9 mouse cellular contexts compared by ENCODE assay signal in the genomic region with DNA sequence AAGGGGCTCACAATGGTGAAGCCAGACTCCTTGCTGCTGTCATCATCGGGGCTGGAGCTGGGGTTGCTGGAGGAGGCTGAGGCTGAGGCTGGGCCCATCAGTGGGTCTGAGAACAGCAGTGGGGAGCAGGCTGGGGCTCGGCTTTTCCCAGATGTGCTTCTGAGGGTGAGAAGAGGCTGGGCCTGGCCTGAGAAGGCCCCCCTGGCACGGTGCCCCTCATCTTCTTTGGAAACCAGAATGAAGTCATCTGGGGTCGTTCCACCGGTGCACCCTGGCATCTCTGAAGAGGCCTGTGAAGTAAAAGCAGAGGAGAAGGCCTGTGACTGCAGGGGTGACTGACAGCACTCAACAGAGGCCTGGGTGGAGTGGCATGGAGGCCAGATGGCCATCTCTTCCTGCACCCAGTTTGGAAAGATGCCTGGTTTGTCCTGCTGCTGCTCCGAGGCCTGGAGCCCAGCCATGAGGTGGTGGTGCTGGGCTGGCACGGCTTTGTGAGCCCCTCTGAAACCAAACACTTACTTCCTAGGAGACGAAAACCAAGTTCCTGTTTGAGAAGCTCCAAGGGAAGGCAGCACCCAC.
DNase-seq lines count a peak whose midpoint lies in the region; ATAC-seq lines count a peak whose summit lies in the region.
"Had no signal": no experiment of that assay in that cellular context is flagged by ENCODE, and none has a peak within 500 bp of the region (broad histone marks: within the 10 kb centered on the region; RNA-seq: fewer than 3 reads in every experiment).

No protein-coding gene starts in this region.

- DNase-seq in midbrain, embryonic 10.5 days (ENCODE audit: low spot score) = no peak
- DNase-seq in midbrain, embryonic 11.5 days (ENCODE audit: low spot score, missing footprints) = no peak
- DNase-seq in embryonic facial prominence, embryonic 14.5 days (ENCODE audit: low spot score) = peak; percentile 3
- DNase-seq in heart, postnatal 14 days = peak; percentile 48 to 52
- DNase-seq in spleen, adult 18-20 months = no peak
- no peak for DNase-seq in gastrocnemius, postnatal 4 days (ENCODE audit: low spot score in 2 of 2)
- DNase-seq: gastrocnemius, postnatal 36 days had no signal

- no peak for ATAC-seq in midbrain, embryonic 11.5 days (ENCODE audit: low FRiP score)
- 0 out of 2 replicates have a peak, but pooled peaks have one; percentile 16 for ATAC-seq in embryonic facial prominence, embryonic 14.5 days (ENCODE audit: low read depth)
- peak; percentile 49 for ATAC-seq in midbrain, embryonic 16.5 days

- H3K27ac ChIP-seq in midbrain, embryonic 10.5 days (replicated peaks) = peak overlapping the region; percentile 39; the same call in 1 of the 2 replicates
- H3K27ac ChIP-seq in midbrain, embryonic 11.5 days (ENCODE audit: low read depth, low read length) = no peak overlapping the region
- no peak overlapping the region for H3K27ac ChIP-seq in embryonic facial prominence, embryonic 14.5 days (replicated peaks; ENCODE audit: low read depth, low read length)
- H3K27ac ChIP-seq in midbrain, embryonic 16.5 days (ENCODE audit: low read length) = no peak overlapping the region

- H3K36me3 ChIP-seq in midbrain, embryonic 10.5 days = no peaks in the 10 kb centered on the region
- H3K36me3 ChIP-seq in midbrain, embryonic 11.5 days (ENCODE audit: control insufficient read depth, insufficient read depth, low read length) = no peaks in the 10 kb centered on the region
- H3K36me3 ChIP-seq in embryonic facial prominence, embryonic 14.5 days (ENCODE audit: control insufficient read depth, insufficient read depth, low read length) = no peaks in the 10 kb centered on the region
- no peaks in the 10 kb centered on the region for H3K36me3 ChIP-seq in midbrain, embryonic 16.5 days (ENCODE audit: control insufficient read depth, insufficient read depth, low read length)

- H3K27me3 ChIP-seq in midbrain, embryonic 10.5 days (ENCODE audit: low read depth, poor library complexity, severe bottlenecking) = no peaks in the 10 kb centered on the region
- no peaks in the 10 kb centered on the region for H3K27me3 ChIP-seq in midbrain, embryonic 11.5 days (ENCODE audit: control insufficient read depth, insufficient read depth, low read length)
- no peaks in the 10 kb centered on the region for H3K27me3 ChIP-seq in embryonic facial prominence, embryonic 14.5 days (replicated peaks; ENCODE audit: control insufficient read depth, insufficient read depth, low read length)
- no peaks in the 10 kb centered on the region for H3K27me3 ChIP-seq in midbrain, embryonic 16.5 days (ENCODE audit: control insufficient read depth, insufficient read depth, low read depth, low read length)
- H3K27me3 ChIP-seq: megakaryocyte, embryonic 14.5 days had no signal

- H3K9me3 ChIP-seq in midbrain, embryonic 10.5 days (replicated peaks) = no peaks in the 10 kb centered on the region
- no peaks in the 10 kb centered on the region for H3K9me3 ChIP-seq in midbrain, embryonic 11.5 days (ENCODE audit: control insufficient read depth, low read length)
- no peaks in the 10 kb centered on the region for H3K9me3 ChIP-seq in embryonic facial prominence, embryonic 14.5 days (ENCODE audit: control insufficient read depth, low read length)
- H3K9me3 ChIP-seq in midbrain, embryonic 16.5 days (replicated peaks; ENCODE audit: control insufficient read depth, low read length, poor library complexity, severe bottlenecking) = no peaks in the 10 kb centered on the region
- H3K9me3 ChIP-seq: megakaryocyte, embryonic 14.5 days had no signal

- H3K9ac ChIP-seq in midbrain, embryonic 11.5 days (ENCODE audit: low read length) = no peak overlapping the region
- H3K9ac ChIP-seq in embryonic facial prominence, embryonic 14.5 days (ENCODE audit: low read depth, low read length) = no peak overlapping the region
- no peak overlapping the region for H3K9ac ChIP-seq in midbrain, embryonic 16.5 days (ENCODE audit: low read depth, low read length)

- intact Hi-C loops in heart, postnatal 14 days (cut with DNase I) = no loop called here

- peaks cover 5% of the 10 kb centered on the region; the same call in 1 of the 2 replicates for H3K4me1 ChIP-seq in midbrain, embryonic 10.5 days
- H3K4me1 ChIP-seq in midbrain, embryonic 11.5 days (ENCODE audit: control insufficient read depth, insufficient read depth, low read length) = no peaks in the 10 kb centered on the region
- H3K4me1 ChIP-seq in embryonic facial prominence, embryonic 14.5 days (ENCODE audit: control insufficient read depth, insufficient read depth, low read length) = no peaks in the 10 kb centered on the region
- H3K4me1 ChIP-seq in midbrain, embryonic 16.5 days (ENCODE audit: control insufficient read depth, insufficient read depth, low read length) = no peaks in the 10 kb centered on the region

- no peak overlapping the region for H3K4me3 ChIP-seq in midbrain, embryonic 10.5 days
- no peak overlapping the region for H3K4me3 ChIP-seq in midbrain, embryonic 11.5 days (ENCODE audit: low read depth, low read length)
- H3K4me3 ChIP-seq in embryonic facial prominence, embryonic 14.5 days (ENCODE audit: low read depth, low read length) = no peak overlapping the region
- no peak overlapping the region for H3K4me3 ChIP-seq in midbrain, embryonic 16.5 days (ENCODE audit: low read depth, low read length)
- H3K4me3 ChIP-seq: megakaryocyte, embryonic 14.5 days had no signal

- no peak overlapping the region for H3K4me2 ChIP-seq in midbrain, embryonic 11.5 days
- no peak overlapping the region for H3K4me2 ChIP-seq in embryonic facial prominence, embryonic 14.5 days (ENCODE audit: low read depth, low read length)
- H3K4me2 ChIP-seq in midbrain, embryonic 16.5 days (ENCODE audit: low read length) = no peak overlapping the region

- WGBS in midbrain, embryonic 10.5 days = 81% methylated on average over 8 of the region's 8 CpGs
- WGBS in midbrain, embryonic 11.5 days = 81% methylated on average over 8 of the region's 8 CpGs
- 55% methylated on average over 8 of the region's 8 CpGs for WGBS in embryonic facial prominence, embryonic 14.5 days
- WGBS in midbrain, embryonic 16.5 days = 74% methylated on average over 8 of the region's 8 CpGs

Comparison
In these comparisons a context has a peak if more than half of its experiments do, and no peak if none do; other contexts are left out.
1. DNase-seq: peak in embryonic facial prominence, embryonic 14.5 days (single experiment) and heart, postnatal 14 days (2 of 2); none in midbrain, embryonic 10.5 days (single experiment), midbrain, embryonic 11.5 days (single experiment), spleen, adult 18-20 months (0 of 2) and gastrocnemius, postnatal 4 days (0 of 2).